Mouse (Mus musculus): Measurements from ENCODE around the gene Tmtc3. TPM values are rescaled to one million over a fixed set of nuclear protein-coding genes. Genes with fewer than 3 reads are reported as not detected.
"Not testable (repeated sequence)": the region's sequence is repeated elsewhere in the genome, so short reads cannot be mapped to it uniquely, and the experiment has no call there.

Tmtc3 gene
- polyA plus RNA-seq, 1 experiment from 2014 or later: 27.9 TPM

- no peaks in the 10 kb centered on the region for H3K36me3 ChIP-seq (ENCODE audit: control insufficient read depth, insufficient read depth, low read length)
- H3K4me3 ChIP-seq (ENCODE audit: low read depth, low read length): no peak overlapping the region
- H3K27ac ChIP-seq (ENCODE audit: low read depth, low read length): no peak overlapping the region
- DNase-seq (ENCODE audit: low spot score) (no peak), ATAC-seq (replicated peaks; ENCODE audit: low FRiP score) (no peak)
- no peaks in the 10 kb centered on the region for H3K4me1 ChIP-seq (replicated peaks; ENCODE audit: control insufficient read depth, insufficient read depth, low read length)
- 93% methylated on average over 3 of the region's 3 CpGs for WGBS
- H3K9me3 ChIP-seq (ENCODE audit: control insufficient read depth, low read length): no peaks in the 10 kb centered on the region
- H3K27me3 ChIP-seq (ENCODE audit: control insufficient read depth, insufficient read depth, low read length): no peaks in the 10 kb centered on the region
- no peak overlapping the region for H3K9ac ChIP-seq (ENCODE audit: low read length)
- H3K4me2 ChIP-seq (ENCODE audit: low read depth, low read length, severe bottlenecking): no peak overlapping the region
Measured at GRCm38 (mm10) chr10:100479538-100479937, 7.6 kb downstream of the Tmtc3 start.

GRCm38 (mm10) chr10:100475040-100475439 lies 12.1 kb downstream of the Tmtc3 start:
- no peak overlapping the region for H3K4me2 ChIP-seq (ENCODE audit: low read depth, low read length, severe bottlenecking)
- 57% methylated on average over 3 of the region's 3 CpGs for WGBS
- no peak overlapping the region for H3K9ac ChIP-seq (ENCODE audit: low read length)
- H3K4me1 ChIP-seq (replicated peaks; ENCODE audit: control insufficient read depth, insufficient read depth, low read length): no peaks in the 10 kb centered on the region
- DNase-seq (ENCODE audit: low spot score) (no peak), ATAC-seq (replicated peaks; ENCODE audit: low FRiP score) (no peak)
- H3K27ac ChIP-seq (ENCODE audit: low read depth, low read length): no peak overlapping the region
- no peaks in the 10 kb centered on the region for H3K36me3 ChIP-seq (ENCODE audit: control insufficient read depth, insufficient read depth, low read length)
- no peak overlapping the region for H3K4me3 ChIP-seq (ENCODE audit: low read depth, low read length)
- no peaks in the 10 kb centered on the region for H3K9me3 ChIP-seq (ENCODE audit: control insufficient read depth, low read length)
- no peaks in the 10 kb centered on the region for H3K27me3 ChIP-seq (ENCODE audit: control insufficient read depth, insufficient read depth, low read length)

- DNase-seq (ENCODE audit: low spot score): no peak
- no peak overlapping the region for H3K4me3 ChIP-seq (ENCODE audit: low read depth, low read length)
- H3K9me3 ChIP-seq (ENCODE audit: control insufficient read depth, low read length): no peaks in the 10 kb centered on the region
- no peak overlapping the region for H3K9ac ChIP-seq (ENCODE audit: low read length)
- ATAC-seq (replicated peaks; ENCODE audit: low FRiP score): no peak
- no peak overlapping the region for H3K27ac ChIP-seq (ENCODE audit: low read depth, low read length)
- H3K4me2 ChIP-seq (ENCODE audit: low read depth, low read length, severe bottlenecking): no peak overlapping the region
- no peaks in the 10 kb centered on the region for H3K36me3 ChIP-seq (ENCODE audit: control insufficient read depth, insufficient read depth, low read length)
- no peaks in the 10 kb centered on the region for H3K4me1 ChIP-seq (replicated peaks; ENCODE audit: control insufficient read depth, insufficient read depth, low read length)
- no peaks in the 10 kb centered on the region for H3K27me3 ChIP-seq (ENCODE audit: control insufficient read depth, insufficient read depth, low read length)
Measured at GRCm38 (mm10) chr10:100460515-100460914, 26.6 kb downstream of the Tmtc3 start.

- no peaks in the 10 kb centered on the region for H3K36me3 ChIP-seq (ENCODE audit: control insufficient read depth, insufficient read depth, low read length)
Measured at GRCm38 (mm10) chr10:100449394-100449793, 37.8 kb downstream of the Tmtc3 start.

GRCm38 (mm10) chr10:100427592-100427991 lies 59.6 kb downstream of the Tmtc3 start:
- no peak overlapping the region for H3K27ac ChIP-seq (ENCODE audit: low read depth, low read length)
- ATAC-seq (replicated peaks; ENCODE audit: low FRiP score) (no peak), DNase-seq (ENCODE audit: low spot score) (no peak)
- H3K36me3 ChIP-seq (ENCODE audit: control insufficient read depth, insufficient read depth, low read length): no peaks in the 10 kb centered on the region
- H3K4me1 ChIP-seq (replicated peaks; ENCODE audit: control insufficient read depth, insufficient read depth, low read length): no peaks in the 10 kb centered on the region
- H3K9ac ChIP-seq (ENCODE audit: low read length): no peak overlapping the region
- H3K9me3 ChIP-seq (ENCODE audit: control insufficient read depth, low read length): no peaks in the 10 kb centered on the region
- no peak overlapping the region for H3K4me3 ChIP-seq (ENCODE audit: low read depth, low read length)
- no peak overlapping the region for H3K4me2 ChIP-seq (ENCODE audit: low read depth, low read length, severe bottlenecking)
- H3K27me3 ChIP-seq (ENCODE audit: control insufficient read depth, insufficient read depth, low read length): no peaks in the 10 kb centered on the region
- WGBS: 92% methylated on average over 2 of the region's 2 CpGs

More at GRCm38 (mm10) chr10:100449394-100449793, 37.8 kb downstream of the Tmtc3 start:
- Histone ChIP-seq H3K9me3 (ENCODE audit: control insufficient read depth, low read length) (no peaks in the 10 kb centered on the region), H3K4me3 (ENCODE audit: low read depth, low read length) (no peak overlapping the region), H3K4me1 (replicated peaks; ENCODE audit: control insufficient read depth, insufficient read depth, low read length) (no peaks in the 10 kb centered on the region), H3K27ac (ENCODE audit: low read depth, low read length) (no peak overlapping the region), H3K27me3 (ENCODE audit: control insufficient read depth, insufficient read depth, low read length) (no peaks in the 10 kb centered on the region), H3K9ac (ENCODE audit: low read length) (no peak overlapping the region), H3K4me2 (ENCODE audit: low read depth, low read length, severe bottlenecking) (no peak overlapping the region)
- no peak for ATAC-seq (replicated peaks; ENCODE audit: low FRiP score)
- no peak for DNase-seq (ENCODE audit: low spot score)

- no peaks in the 10 kb centered on the region for H3K9me3 ChIP-seq (ENCODE audit: control insufficient read depth, low read length)
- H3K4me1 ChIP-seq (replicated peaks; ENCODE audit: control insufficient read depth, insufficient read depth, low read length): no peaks in the 10 kb centered on the region
- no peaks in the 10 kb centered on the region for H3K27me3 ChIP-seq (ENCODE audit: control insufficient read depth, insufficient read depth, low read length)
- no peak for ATAC-seq (replicated peaks; ENCODE audit: low FRiP score)
- WGBS: 91% methylated on average over 7 of the region's 7 CpGs
- no peak for DNase-seq (ENCODE audit: low spot score)
- no peaks in the 10 kb centered on the region for H3K36me3 ChIP-seq (ENCODE audit: control insufficient read depth, insufficient read depth, low read length)
- H3K27ac ChIP-seq (ENCODE audit: low read depth, low read length): no peak overlapping the region
- no peak overlapping the region for H3K4me3 ChIP-seq (ENCODE audit: low read depth, low read length)
- no peak overlapping the region for H3K4me2 ChIP-seq (ENCODE audit: low read depth, low read length, severe bottlenecking)
- no peak overlapping the region for H3K9ac ChIP-seq (ENCODE audit: low read length)
Measured at GRCm38 (mm10) chr10:100415566-100415965, 71.6 kb downstream of the Tmtc3 start.

- not testable (repeated sequence) for H3K9ac ChIP-seq (ENCODE audit: low read length); ATAC-seq (replicated peaks; ENCODE audit: low FRiP score); H3K4me2 ChIP-seq (ENCODE audit: low read depth, low read length, severe bottlenecking); H3K4me3 ChIP-seq (ENCODE audit: low read depth, low read length); H3K27me3 ChIP-seq (ENCODE audit: control insufficient read depth, insufficient read depth, low read length); H3K4me1 ChIP-seq (replicated peaks; ENCODE audit: control insufficient read depth, insufficient read depth, low read length); DNase-seq (ENCODE audit: low spot score); H3K27ac ChIP-seq (ENCODE audit: low read depth, low read length); H3K9me3 ChIP-seq (ENCODE audit: control insufficient read depth, low read length); H3K36me3 ChIP-seq (ENCODE audit: control insufficient read depth, insufficient read depth, low read length)
- WGBS: 90% methylated on average over 6 of the region's 6 CpGs
Measured at GRCm38 (mm10) chr10:100402301-100402700, 84.8 kb downstream of the Tmtc3 start.

Other genes starting within 250 kb of the Tmtc3 start
- gene Gm4301, start 151.7 kb downstream of the Tmtc3 start, polyA plus RNA-seq (2014; fragmentation: Nextera tagmentation; extraction: Ambion mirVana): not detected in 2 replicates
- gene Gm4302, start 146.5 kb downstream of the Tmtc3 start, polyA plus RNA-seq (2014; fragmentation: Nextera tagmentation; extraction: Ambion mirVana): not detected in 2 replicates
- gene Gm4303, start 141.4 kb downstream of the Tmtc3 start, polyA plus RNA-seq (2014; fragmentation: Nextera tagmentation; extraction: Ambion mirVana): not detected in 2 replicates
- not detected in 2 replicates for gene Gm4305, start 136.3 kb downstream of the Tmtc3 start, polyA plus RNA-seq (2014; fragmentation: Nextera tagmentation; extraction: Ambion mirVana)
- not detected in 2 replicates for gene Gm4307, start 126.0 kb downstream of the Tmtc3 start, polyA plus RNA-seq (2014; fragmentation: Nextera tagmentation; extraction: Ambion mirVana)
- gene Gm4312, start 104.8 kb downstream of the Tmtc3 start, polyA plus RNA-seq (2014; fragmentation: Nextera tagmentation; extraction: Ambion mirVana): not detected in 2 replicates
- gene Cep290, start 208 bp upstream of the Tmtc3 start, polyA plus RNA-seq (2014; fragmentation: Nextera tagmentation; extraction: Ambion mirVana): 7.2 and 9.0 TPM in 2 replicates
- gene 4930430F08Rik, start 103.1 kb upstream of the Tmtc3 start, polyA plus RNA-seq (2014; fragmentation: Nextera tagmentation; extraction: Ambion mirVana): 9.7 and 12.9 TPM in 2 replicates
- not detected in 2 replicates for gene 1700017N19Rik, start 103.1 kb upstream of the Tmtc3 start, polyA plus RNA-seq (2014; fragmentation: Nextera tagmentation; extraction: Ambion mirVana)

All from forebrain, embryonic 11.5 days (tissue).